Mouse (Mus musculus) layer of hippocampus, postnatal 36 days (tissue): Measurements from ENCODE around the gene Edem3. TPM values are rescaled to one million over a fixed set of nuclear protein-coding genes. Genes with fewer than 3 reads are reported as not detected.
"Not testable (repeated sequence)": the region's sequence is repeated elsewhere in the genome, so short reads cannot be mapped to it uniquely, and the experiment has no call there.

Experiments
- DNase-seq, 2 experiments: peaks; one replicate each; pipeline ENCODE4 v3.0.0; 2022
- total RNA-seq, 2 experiments: library from RNA; stranded (reverse); gene quantifications; 2 replicates each; pipeline ENCODE4 v1.2.3; 2021

The Edem3 gene
- total RNA-seq, 2 experiments from 2014 or later = 40.6 to 41.1 TPM

- DNase-seq = no peak
Measured at GRCm38 (mm10) chr1:151812004-151812712, 57.0 kb downstream of the Edem3 start.

- no peak for DNase-seq
Measured at GRCm38 (mm10) chr1:151816051-151816450, 60.9 kb downstream of the Edem3 start.

- no peak for DNase-seq
Measured at GRCm38 (mm10) chr1:151819190-151819589, 64.0 kb downstream of the Edem3 start.

- DNase-seq = peak; percentile 44 to 57
Measured at GRCm38 (mm10) chr1:151820457-151820856, 65.3 kb downstream of the Edem3 start.

GRCm38 (mm10) chr1:151825065-151825464, 69.9 kb downstream of the Edem3 start:
- peak in 1 of 2 experiments; percentile 34 for DNase-seq

GRCm38 (mm10) chr1:151831791-151832190, 76.6 kb downstream of the Edem3 start:
- DNase-seq = no peak

GRCm38 (mm10) chr1:151835261-151835660, 80.1 kb downstream of the Edem3 start:
- DNase-seq = no peak

- not testable (repeated sequence) for DNase-seq
Measured at GRCm38 (mm10) chr1:151840345-151840744, 85.2 kb downstream of the Edem3 start.

GRCm38 (mm10) chr1:151845252-151845832, 90.2 kb downstream of the Edem3 start:
- no peak for DNase-seq

- no peak for DNase-seq
Measured at GRCm38 (mm10) chr1:151845926-151846782, 91.0 kb downstream of the Edem3 start.

- no peak for DNase-seq
Measured at GRCm38 (mm10) chr1:151848286-151848685, 93.1 kb downstream of the Edem3 start.

GRCm38 (mm10) chr1:151849993-151850608, 94.9 kb downstream of the Edem3 start:
- DNase-seq = no peak

GRCm38 (mm10) chr1:151851051-151851848, 96.1 kb downstream of the Edem3 start:
- DNase-seq = no peak

GRCm38 (mm10) chr1:151851976-151852375, 96.8 kb downstream of the Edem3 start:
- no peak for DNase-seq

- no peak for DNase-seq
Measured at GRCm38 (mm10) chr1:151855561-151855960, 100.4 kb downstream of the Edem3 start.

- DNase-seq = no peak
Measured at GRCm38 (mm10) chr1:151858474-151858873, 103.3 kb downstream of the Edem3 start.

- no peak for DNase-seq
Measured at GRCm38 (mm10) chr1:151861334-151861995, 106.3 kb downstream of the Edem3 start.

GRCm38 (mm10) chr1:151862109-151862508, 106.9 kb downstream of the Edem3 start:
- DNase-seq = no peak

GRCm38 (mm10) chr1:151863135-151863796, 108.1 kb downstream of the Edem3 start:
- no peak for DNase-seq

GRCm38 (mm10) chr1:151863797-151864147, 108.6 kb downstream of the Edem3 start:
- no peak for DNase-seq

- DNase-seq = no peak
Measured at GRCm38 (mm10) chr1:151864326-151864725, 109.2 kb downstream of the Edem3 start.
